Mouse (Mus musculus) brain, embryonic 14.5 days (tissue): Measurements from ENCODE around the gene Gjd3. TPM values are rescaled to one million over a fixed set of nuclear protein-coding genes. Genes with fewer than 3 reads are reported as not detected.
A peak's percentile ranks its signal among the peaks of the same experiment; 100 is the strongest.
"Not testable (repeated sequence)": the region's sequence is repeated elsewhere in the genome, so short reads cannot be mapped to it uniquely, and the experiment has no call there.

Experiments
- DNase-seq: peaks from one replicate; pipeline ENCODE4 v3.0.0-alpha.2; 2011; ENCODE audit warnings: low read depth
- CTCF ChIP-seq: fragments of 200-500 bp; IDR thresholded peaks from 2 replicates; pipeline ENCODE4 v1.5.1; 2012; ENCODE audit warnings: inconsistent platforms, mild to moderate bottlenecking, moderate library complexity, borderline replicate concordance; ENCODE audit not compliant: insufficient read depth, insufficient read length; ENCODE audit errors: extremely low read depth
- POLR2A ChIP-seq: fragments of 200-500 bp; IDR thresholded peaks from 2 replicates; pipeline ENCODE4 v1.6.1; 2012; ENCODE audit warnings: mild to moderate bottlenecking, inconsistent platforms, borderline replicate concordance; ENCODE audit not compliant: poor library complexity, insufficient read depth, insufficient read length, severe bottlenecking; ENCODE audit errors: extremely low read depth
- polyA plus RNA-seq: library from polyadenylated mRNA; depleted of rRNA; stranded (reverse); fragments of >200 nt; gene quantifications from 2 replicates; pipeline ENCODE4 v1.2.3, GENCODE M21; 2012

Gene Gjd3
- polyA plus RNA-seq, 1 experiment = 2.5 TPM

DNA sequence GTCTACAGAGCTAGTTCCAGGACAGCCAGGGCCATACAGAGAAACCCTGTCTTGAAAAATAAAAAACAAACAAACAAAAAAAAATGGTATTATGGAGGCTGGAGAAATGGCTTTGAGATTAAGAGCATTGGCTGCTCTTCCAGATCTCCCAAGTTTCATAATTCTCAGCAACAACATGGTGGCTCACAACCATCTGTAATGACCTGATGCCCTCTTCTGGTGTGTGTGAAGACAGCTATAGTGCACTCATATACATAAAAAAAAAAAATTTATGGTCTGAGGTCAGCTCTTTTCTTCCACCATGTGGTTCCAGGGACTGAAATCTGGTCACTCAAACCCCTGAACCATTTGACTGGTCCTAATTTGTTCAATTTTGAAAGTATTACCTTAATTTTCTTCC lies 16.0 kb upstream of the Gjd3 start:
- peak; percentile 28 for DNase-seq
- TF ChIP-seq POLR2A = no peak
- TF ChIP-seq CTCF = no peak

DNA sequence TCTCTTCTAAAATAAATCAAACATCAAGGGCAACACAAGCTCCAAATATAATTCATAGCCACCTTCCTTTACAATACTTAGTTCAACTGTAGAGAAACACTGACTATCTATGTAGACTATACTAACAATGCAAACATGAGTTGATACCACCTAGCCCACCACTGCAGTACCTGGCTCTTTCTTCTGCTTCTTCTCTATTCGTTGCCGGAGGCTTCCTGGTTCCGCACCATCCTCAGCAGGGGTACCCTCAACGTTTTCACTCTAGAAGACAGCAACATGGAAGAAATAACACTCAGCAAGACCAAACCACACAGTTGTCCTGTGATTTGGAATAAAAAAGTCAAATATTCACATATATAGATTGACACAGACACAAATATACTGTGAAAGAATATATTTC lies 14.8 kb upstream of the Gjd3 start:
- no peak for DNase-seq
- TF ChIP-seq POLR2A = no peak
- no peak for TF ChIP-seq CTCF

- TF ChIP-seq CTCF (no peak), POLR2A (no peak)
- DNase-seq = no peak
These were observed 13.2 kb upstream of the Gjd3 start for GRCm38 (mm10) chr11:98995987-98996386.

DNA sequence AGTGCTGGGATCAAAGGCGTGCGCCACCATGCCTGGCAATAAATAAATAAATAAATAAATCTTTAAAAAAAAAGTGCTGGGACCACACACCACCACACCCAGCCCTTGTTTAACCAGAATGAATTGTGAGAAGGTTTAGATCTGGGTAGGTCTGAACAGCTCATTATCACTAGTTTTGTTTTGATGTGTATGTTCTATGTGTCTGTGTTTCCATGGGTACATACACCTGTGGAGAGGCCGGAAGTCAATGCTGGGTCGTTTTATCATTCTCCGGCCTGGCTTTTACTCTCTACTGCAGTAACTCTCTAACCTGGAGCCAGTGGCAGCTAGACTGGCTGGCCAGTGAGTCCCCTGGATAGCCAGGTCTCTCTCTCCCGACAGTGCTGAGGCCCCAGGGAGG lies 8.1 kb upstream of the Gjd3 start:
- DNase-seq = no peak
- TF ChIP-seq POLR2A (no peak), CTCF (no peak)

DNA sequence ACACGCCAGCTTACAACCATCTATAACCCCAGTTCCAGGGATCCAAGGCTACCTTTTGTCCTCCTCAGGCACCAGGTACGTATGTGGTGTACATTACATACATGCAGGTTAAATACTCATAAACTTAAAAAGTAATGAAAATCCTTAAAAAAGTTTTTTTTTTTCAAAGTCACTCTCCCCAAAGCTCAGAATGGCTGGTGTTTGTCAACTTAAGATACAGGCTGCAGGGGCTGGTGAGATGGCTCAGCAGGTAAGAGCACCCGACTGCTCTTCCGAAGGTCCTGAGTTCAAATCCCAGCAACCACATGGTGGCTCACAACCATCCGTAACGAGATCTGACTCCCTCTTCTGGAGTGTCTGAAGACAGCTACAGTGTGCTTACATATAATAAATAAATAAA lies 5.4 kb upstream of the Gjd3 start:
- DNase-seq = not testable (repeated sequence)

GRCm38 (mm10) chr11:98985542-98985941 lies 2.7 kb upstream of the Gjd3 start:
- no peak for DNase-seq
- no peak for TF ChIP-seq POLR2A
- TF ChIP-seq CTCF = no peak

DNA sequence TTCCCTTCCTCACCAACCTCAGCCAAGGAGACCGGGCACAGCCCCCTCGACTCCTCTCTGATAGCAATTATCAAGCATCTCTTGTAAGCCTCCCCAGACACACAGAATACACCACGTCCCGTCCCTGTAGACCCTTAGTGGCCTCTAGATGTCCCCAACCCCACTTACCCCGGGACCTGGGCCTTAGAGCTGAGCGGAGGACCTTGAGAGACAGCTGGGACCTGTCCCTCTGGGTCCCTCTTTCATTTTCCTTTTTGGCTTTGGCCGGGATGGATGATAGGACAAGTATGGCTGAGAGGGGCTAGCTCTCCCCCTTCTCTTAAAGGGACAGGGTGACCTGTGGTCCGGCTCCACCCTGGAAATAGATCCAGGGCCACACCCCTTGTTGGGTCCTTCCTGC lies 735 bp upstream of the Gjd3 start:
- TF ChIP-seq CTCF (no peak), POLR2A (no peak)
- DNase-seq = no peak

DNA sequence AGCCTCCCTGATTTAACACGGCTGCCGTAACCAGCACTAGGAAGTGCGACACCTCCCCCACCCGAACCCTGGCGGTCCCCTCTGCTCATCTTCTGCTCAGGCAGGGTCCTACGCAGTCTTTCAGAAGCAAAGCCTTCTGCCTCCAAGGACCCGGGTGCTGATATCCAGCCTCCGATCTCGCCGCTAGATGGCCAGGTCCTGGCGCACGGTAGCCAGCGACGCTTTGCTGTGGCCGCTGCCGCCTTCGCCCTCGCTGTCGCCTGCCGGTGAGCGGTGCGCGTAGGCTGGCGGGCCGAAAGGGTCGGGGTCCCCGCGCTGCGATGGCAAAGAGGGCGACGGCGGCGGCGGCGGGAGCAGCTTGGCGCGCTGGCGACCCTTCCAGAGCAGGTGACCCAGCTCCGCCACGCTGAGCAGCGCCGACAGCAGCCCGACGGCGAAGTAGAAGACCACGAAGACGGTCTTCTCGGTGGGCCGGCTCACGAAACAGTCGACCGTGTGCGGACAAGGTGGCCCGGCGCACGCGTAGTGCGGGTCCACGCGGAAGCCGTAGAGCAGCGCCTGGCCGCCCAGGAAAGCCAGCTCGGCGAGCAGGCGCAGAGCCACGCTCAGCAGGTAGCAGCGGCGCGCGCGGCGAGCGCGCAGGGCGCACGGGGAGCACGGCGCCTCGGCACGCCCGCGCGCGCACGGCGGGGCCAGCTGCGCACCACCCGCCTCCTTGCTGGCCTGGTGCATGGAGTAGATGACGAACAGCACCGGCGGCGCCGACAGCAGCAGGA lies 631 bp downstream of the Gjd3 start:
- peak; percentile 84 for DNase-seq
- TF ChIP-seq POLR2A (peak; percentile 24; the same call in 1 of the 2 replicates), CTCF (peak; percentile 81)

DNA sequence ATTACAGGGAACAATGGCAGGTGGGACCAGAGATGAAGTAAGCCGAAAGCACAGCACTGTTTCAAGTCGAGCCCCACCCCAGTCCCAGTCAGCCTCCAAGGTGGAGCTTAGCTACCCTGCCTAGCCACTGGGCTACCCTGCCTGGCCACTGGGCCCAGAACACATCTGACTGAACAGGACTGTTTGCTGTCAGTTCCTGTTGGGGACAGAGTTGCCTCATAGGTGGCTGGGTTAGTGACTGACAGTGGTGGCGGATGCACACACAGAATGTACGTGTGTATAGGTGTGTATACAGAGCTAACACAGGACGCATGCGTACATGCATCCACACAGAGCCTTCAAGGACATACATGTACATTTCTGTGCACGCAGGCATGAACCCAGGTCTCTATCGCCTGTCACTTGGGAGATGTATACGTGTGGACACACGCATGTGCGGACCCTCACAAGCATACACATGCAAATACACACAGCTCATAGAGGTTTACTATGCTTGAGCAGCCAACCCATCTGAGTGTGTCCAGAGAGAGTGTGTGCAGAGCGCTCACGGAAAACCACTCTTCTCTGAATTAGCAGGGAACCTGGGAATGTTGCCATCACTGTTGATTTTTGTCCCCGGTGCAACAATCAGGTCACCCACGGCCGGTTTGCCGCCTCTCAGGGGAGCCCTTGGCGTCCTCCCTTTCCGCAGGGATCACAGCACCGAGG lies 1.4 kb downstream of the Gjd3 start:
- TF ChIP-seq POLR2A = no peak
- TF ChIP-seq CTCF = no peak
- peak; percentile 48 for DNase-seq

GRCm38 (mm10) chr11:98979356-98979755 lies 3.5 kb downstream of the Gjd3 start:
- TF ChIP-seq POLR2A = no peak
- no peak for TF ChIP-seq CTCF
- no peak for DNase-seq

DNA sequence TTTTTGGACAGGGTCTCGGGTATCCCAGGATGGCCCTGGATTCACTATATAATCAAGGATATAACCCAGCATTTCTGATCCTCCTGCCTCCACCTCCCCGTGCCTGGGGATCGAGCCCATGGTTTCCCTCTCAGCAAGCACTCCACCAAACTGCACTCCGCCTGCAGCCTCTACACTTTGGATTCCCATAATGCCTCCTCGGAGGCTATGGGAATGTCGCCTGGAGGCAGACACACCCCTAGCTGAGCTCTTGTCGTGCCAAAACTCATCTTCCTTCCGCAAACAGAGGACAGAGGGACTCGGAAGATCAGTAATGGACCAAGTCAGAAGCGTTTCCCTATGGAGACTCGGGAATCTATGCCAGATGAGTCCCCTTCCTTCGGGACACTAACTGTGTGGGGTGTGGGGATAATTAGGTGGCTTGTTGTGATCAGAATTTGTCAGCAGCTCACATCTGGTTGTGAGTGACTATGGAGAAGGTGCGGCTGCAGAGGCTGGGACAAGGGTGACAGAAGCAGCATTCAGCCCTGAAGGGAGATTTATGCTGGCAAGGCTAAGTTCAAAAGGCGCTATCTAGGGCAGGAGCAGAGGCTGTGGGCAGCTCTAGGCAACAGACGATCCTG lies 4.2 kb downstream of the Gjd3 start:
- TF ChIP-seq CTCF (no peak), POLR2A (no peak)
- DNase-seq = no peak

DNA sequence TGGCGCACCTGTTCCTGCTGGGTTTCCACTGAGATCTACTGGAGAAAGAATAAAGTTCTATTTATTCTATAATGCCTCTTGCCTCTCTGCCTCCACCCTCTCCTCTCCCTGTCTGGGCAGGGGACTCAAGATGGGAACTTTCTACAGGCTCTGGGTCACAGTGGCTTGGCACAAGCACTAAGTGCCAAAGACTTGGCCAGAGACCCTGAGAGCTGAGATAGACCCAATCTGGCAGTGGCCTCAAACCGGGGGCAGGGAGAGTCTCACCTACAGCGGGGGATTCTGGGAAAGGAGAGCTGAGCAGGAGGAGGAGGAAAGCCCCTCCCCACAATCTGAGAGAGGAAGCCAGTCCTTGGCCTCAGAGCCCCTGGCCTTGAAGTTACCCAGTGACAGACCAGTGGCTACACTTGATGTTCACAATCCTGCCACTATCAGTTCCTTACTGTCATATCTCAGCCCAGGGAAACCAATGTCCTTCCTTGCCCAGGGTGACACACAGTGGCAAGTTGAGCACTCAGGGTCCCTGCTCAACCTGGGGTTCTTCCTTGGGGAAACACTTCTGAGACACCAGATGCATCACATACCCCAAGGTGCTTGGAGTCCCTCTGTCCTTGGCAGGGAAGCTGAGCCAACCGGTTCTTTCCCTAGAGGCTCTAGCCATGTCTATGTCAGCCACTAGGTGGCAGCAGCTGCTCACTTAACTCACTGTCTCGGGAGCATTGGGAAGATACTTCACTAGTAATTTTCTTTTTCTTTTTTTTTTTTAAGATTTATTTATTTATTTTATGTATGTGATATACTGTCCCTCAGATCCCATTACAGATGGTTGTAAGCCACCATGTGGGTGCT lies 7.7 kb downstream of the Gjd3 start:
- peak; percentile 75 for DNase-seq
- TF ChIP-seq POLR2A = no peak
- TF ChIP-seq CTCF = peak; percentile 80

DNA sequence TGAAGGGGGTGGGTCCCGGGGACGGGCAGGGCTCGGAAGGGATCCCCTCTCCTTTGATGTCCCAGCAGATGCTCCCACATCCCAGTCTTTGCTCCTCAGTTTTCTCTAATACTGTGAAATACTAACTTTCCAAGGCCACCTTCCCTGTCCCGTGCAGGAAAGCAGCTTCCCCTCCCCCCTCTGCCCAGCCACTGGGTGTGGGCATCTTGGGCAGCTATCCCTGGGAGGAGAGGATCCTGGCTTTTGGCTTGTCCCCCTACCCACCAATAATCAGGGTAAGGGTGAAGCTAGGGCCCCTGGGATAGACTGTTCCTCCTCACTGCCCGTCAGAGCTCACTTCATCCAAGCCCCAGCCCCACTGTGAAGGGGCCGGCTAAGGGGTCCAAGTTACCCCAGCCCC lies 8.6 kb downstream of the Gjd3 start:
- TF ChIP-seq POLR2A (no peak), CTCF (no peak)
- DNase-seq = no peak
